Mouse (Mus musculus): ENCODE measurements around the gene Egr2.
A peak's percentile ranks its signal among the peaks of the same experiment; 100 is the strongest.

Egr2 gene

GRCm38 (mm10) chr10:67538585-67539400, 3.5 kb downstream of the Egr2 start:
- no peak for DNase-seq (ENCODE audit: low spot score)

GRCm38 (mm10) chr10:67539401-67539730, 4.1 kb downstream of the Egr2 start:
- no peak for DNase-seq (ENCODE audit: low spot score)

- DNase-seq (ENCODE audit: low spot score), result no peak
These were observed 5.3 kb downstream of the Egr2 start for GRCm38 (mm10) chr10:67540591-67540990.

- no peak for DNase-seq (ENCODE audit: low spot score)
These were observed 12.6 kb downstream of the Egr2 start for GRCm38 (mm10) chr10:67547850-67548260.

GRCm38 (mm10) chr10:67548261-67548854, 13.1 kb downstream of the Egr2 start:
- DNase-seq (ENCODE audit: low spot score), result peak; percentile 51

GRCm38 (mm10) chr10:67548877-67549731, 13.8 kb downstream of the Egr2 start, which contains the start of gene Ado:
TSS of gene Ado (minus strand) at chr10:67548955.
- peak; percentile 85 for DNase-seq (ENCODE audit: low spot score)

- no peak for DNase-seq (ENCODE audit: low spot score)
These were observed 22.8 kb downstream of the Egr2 start for GRCm38 (mm10) chr10:67558053-67558452.

- no peak for DNase-seq (ENCODE audit: low spot score)
These were observed 24.6 kb downstream of the Egr2 start for GRCm38 (mm10) chr10:67559765-67560394.

GRCm38 (mm10) chr10:67561185-67561584, 25.9 kb downstream of the Egr2 start:
- DNase-seq (ENCODE audit: low spot score), result no peak

GRCm38 (mm10) chr10:67564509-67564908, 29.2 kb downstream of the Egr2 start:
- no peak for DNase-seq (ENCODE audit: low spot score)

- DNase-seq (ENCODE audit: low spot score), result no peak
These were observed 30.8 kb downstream of the Egr2 start for GRCm38 (mm10) chr10:67566104-67566503.

GRCm38 (mm10) chr10:67569539-67569938, 34.3 kb downstream of the Egr2 start:
- no peak for DNase-seq (ENCODE audit: low spot score)

GRCm38 (mm10) chr10:67571443-67571842, 36.2 kb downstream of the Egr2 start:
- DNase-seq (ENCODE audit: low spot score), result no peak

GRCm38 (mm10) chr10:67573310-67573709, 38.0 kb downstream of the Egr2 start:
- DNase-seq (ENCODE audit: low spot score), result no peak

GRCm38 (mm10) chr10:67579830-67580229, 44.6 kb downstream of the Egr2 start:
- no peak for DNase-seq (ENCODE audit: low spot score)

GRCm38 (mm10) chr10:67581698-67582285, 46.5 kb downstream of the Egr2 start:
- no peak for DNase-seq (ENCODE audit: low spot score)

GRCm38 (mm10) chr10:67585873-67586610, 50.8 kb downstream of the Egr2 start:
- no peak for DNase-seq (ENCODE audit: low spot score)

All from urinary bladder, postnatal 14 days (tissue).